Mouse (Mus musculus): ENCODE measurements at regions not wholly inside any gene's neighbourhood (a gene's known extent, or its start where the extent isn't known, plus 50 kb on each side); places are given as distances from the start of the nearest gene placed in this dataset.

GRCm38 (mm10) chr7:82047456-82047855 lies 55.4 kb upstream of the Bnc1 start:
- Histone ChIP-seq H3K36me3 (ENCODE audit: control insufficient read depth, insufficient read depth, low read length) (no peaks in the 10 kb centered on the region), H3K27ac (ENCODE audit: low read length) (no peak overlapping the region), H3K27me3 (ENCODE audit: control insufficient read depth, insufficient read depth, low read length) (no peaks in the 10 kb centered on the region), H3K4me2 (replicated peaks; ENCODE audit: low read depth, low read length) (no peak overlapping the region), H3K4me1 (ENCODE audit: control insufficient read depth, insufficient read depth, low read length) (no peaks in the 10 kb centered on the region), H3K9me3 (ENCODE audit: control insufficient read depth, low read depth, low read length) (no peaks in the 10 kb centered on the region), H3K4me3 (ENCODE audit: low read depth, low read length) (no peak overlapping the region), H3K9ac (replicated peaks; ENCODE audit: low read depth, low read length) (no peak overlapping the region)
- WGBS = 81% methylated on average over 5 of the region's 5 CpGs
- ATAC-seq (ENCODE audit: insufficient number of reproducible peaks, insufficient read depth, low FRiP score, low read depth) = no peak

DNA sequence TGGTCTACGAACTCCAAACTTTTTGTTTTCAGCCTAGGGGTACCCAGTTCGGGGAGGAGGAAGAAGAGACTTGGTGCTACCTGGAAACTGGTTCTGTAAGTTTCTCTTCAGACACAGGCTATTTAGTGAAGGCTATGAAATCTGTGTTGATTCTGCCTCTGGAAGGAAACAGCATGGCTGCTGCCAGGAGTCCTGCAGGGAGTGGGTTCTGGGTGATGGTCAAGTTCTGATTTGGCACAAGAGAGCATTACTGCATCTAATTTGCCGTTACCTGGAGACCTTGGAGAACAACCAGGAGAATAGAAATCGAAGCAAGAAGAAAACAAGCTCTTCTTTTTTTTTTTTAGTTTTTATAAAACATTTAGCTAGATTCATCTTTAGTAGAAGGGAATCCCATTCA lies 61.3 kb upstream of the Bnc1 start:
- Histone ChIP-seq H3K27me3 (ENCODE audit: control insufficient read depth, insufficient read depth, low read length) (no peaks in the 10 kb centered on the region), H3K36me3 (ENCODE audit: control insufficient read depth, insufficient read depth, low read length) (no peaks in the 10 kb centered on the region), H3K9ac (replicated peaks; ENCODE audit: low read depth, low read length) (no peak overlapping the region), H3K4me3 (ENCODE audit: low read depth, low read length) (no peak overlapping the region), H3K27ac (ENCODE audit: low read length) (no peak overlapping the region), H3K9me3 (ENCODE audit: control insufficient read depth, low read depth, low read length) (no peaks in the 10 kb centered on the region), H3K4me2 (replicated peaks; ENCODE audit: low read depth, low read length) (no peak overlapping the region), H3K4me1 (ENCODE audit: control insufficient read depth, insufficient read depth, low read length) (peaks cover 6% of the 10 kb centered on the region)
- ATAC-seq (ENCODE audit: insufficient number of reproducible peaks, insufficient read depth, low FRiP score, low read depth) = no peak
- 68% methylated on average over 4 of the region's 4 CpGs for WGBS

- WGBS = 4% methylated on average over 21 of the region's 21 CpGs
- Histone ChIP-seq H3K9ac (replicated peaks; ENCODE audit: low read depth, low read length) (no peak overlapping the region), H3K4me1 (ENCODE audit: control insufficient read depth, insufficient read depth, low read length) (peaks cover 6% of the 10 kb centered on the region), H3K4me2 (replicated peaks; ENCODE audit: low read depth, low read length) (peak overlapping the region; percentile 33), H3K27ac (ENCODE audit: low read length) (peak overlapping the region; percentile 44; the same call in 1 of the 2 replicates), H3K36me3 (ENCODE audit: control insufficient read depth, insufficient read depth, low read length) (no peaks in the 10 kb centered on the region), H3K4me3 (ENCODE audit: low read depth, low read length) (0 out of 2 replicates have a peak overlapping the region, but pooled peaks have one; percentile 3), H3K9me3 (ENCODE audit: control insufficient read depth, low read depth, low read length) (no peaks in the 10 kb centered on the region), H3K27me3 (ENCODE audit: control insufficient read depth, insufficient read depth, low read length) (no peaks in the 10 kb centered on the region)
- peak; percentile 75; the same call in 1 of the 2 replicates for ATAC-seq (ENCODE audit: insufficient number of reproducible peaks, insufficient read depth, low FRiP score, low read depth)
Measured at GRCm38 (mm10) chr7:82056551-82057230, 64.6 kb upstream of the Bnc1 start.

GRCm38 (mm10) chr7:82063407-82063806 lies 71.3 kb upstream of the Bnc1 start:
- H3K4me2 ChIP-seq (replicated peaks; ENCODE audit: low read depth, low read length) = no peak overlapping the region

DNA sequence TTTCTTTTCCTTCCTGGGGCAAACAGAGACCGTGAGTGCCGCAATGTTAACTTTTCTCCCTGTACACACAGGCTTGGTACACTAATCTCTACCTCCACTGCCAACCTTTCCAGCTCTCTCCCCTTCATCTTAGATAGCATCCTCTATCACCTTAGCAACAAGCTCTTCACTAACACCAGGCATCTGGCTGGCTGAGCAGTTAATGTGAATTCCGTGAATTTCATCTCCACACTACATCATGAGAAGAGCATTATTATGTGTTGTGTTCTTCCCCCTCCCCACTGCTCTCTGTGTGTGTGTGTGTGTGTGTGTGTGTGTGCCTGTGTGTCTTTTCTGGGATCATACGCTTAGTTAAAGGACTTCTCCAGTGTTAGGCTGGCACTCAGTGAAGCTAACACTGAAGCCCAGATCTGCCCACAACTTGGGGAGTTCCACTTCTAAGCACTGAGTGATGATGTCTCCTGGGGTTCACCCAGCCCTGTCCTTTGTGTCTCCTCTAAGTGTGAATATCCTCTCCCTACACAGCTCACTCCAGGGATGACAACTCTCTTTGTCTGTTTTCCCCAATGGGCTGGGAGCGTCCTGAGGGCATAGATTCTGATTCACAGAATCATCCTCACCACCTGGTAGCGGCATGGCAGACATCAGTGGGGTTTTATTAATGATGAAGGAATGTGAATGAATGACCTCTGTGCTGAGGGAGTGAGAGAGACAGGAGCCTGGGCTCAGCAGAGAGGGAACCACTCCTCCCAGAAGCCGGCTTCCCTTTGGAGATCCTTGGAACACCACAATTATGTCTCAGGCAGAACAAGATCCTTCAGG lies 77.7 kb upstream of the Bnc1 start:
- 63% methylated on average over 7 of the region's 7 CpGs for WGBS
- no peak overlapping the region for H3K9ac ChIP-seq (replicated peaks; ENCODE audit: low read depth, low read length)
- ATAC-seq (ENCODE audit: insufficient number of reproducible peaks, insufficient read depth, low FRiP score, low read depth) = no peak

More at GRCm38 (mm10) chr7:82063407-82063806, 71.3 kb upstream of the Bnc1 start:
- Histone ChIP-seq H3K9me3 (ENCODE audit: control insufficient read depth, low read depth, low read length) (no peaks in the 10 kb centered on the region), H3K4me1 (ENCODE audit: control insufficient read depth, insufficient read depth, low read length) (no peaks in the 10 kb centered on the region), H3K9ac (replicated peaks; ENCODE audit: low read depth, low read length) (no peak overlapping the region), H3K27ac (ENCODE audit: low read length) (no peak overlapping the region), H3K36me3 (ENCODE audit: control insufficient read depth, insufficient read depth, low read length) (no peaks in the 10 kb centered on the region), H3K27me3 (ENCODE audit: control insufficient read depth, insufficient read depth, low read length) (no peaks in the 10 kb centered on the region), H3K4me3 (ENCODE audit: low read depth, low read length) (no peak overlapping the region)
- 59% methylated on average over 7 of the region's 7 CpGs for WGBS
- no peak for ATAC-seq (ENCODE audit: insufficient number of reproducible peaks, insufficient read depth, low FRiP score, low read depth)

DNA sequence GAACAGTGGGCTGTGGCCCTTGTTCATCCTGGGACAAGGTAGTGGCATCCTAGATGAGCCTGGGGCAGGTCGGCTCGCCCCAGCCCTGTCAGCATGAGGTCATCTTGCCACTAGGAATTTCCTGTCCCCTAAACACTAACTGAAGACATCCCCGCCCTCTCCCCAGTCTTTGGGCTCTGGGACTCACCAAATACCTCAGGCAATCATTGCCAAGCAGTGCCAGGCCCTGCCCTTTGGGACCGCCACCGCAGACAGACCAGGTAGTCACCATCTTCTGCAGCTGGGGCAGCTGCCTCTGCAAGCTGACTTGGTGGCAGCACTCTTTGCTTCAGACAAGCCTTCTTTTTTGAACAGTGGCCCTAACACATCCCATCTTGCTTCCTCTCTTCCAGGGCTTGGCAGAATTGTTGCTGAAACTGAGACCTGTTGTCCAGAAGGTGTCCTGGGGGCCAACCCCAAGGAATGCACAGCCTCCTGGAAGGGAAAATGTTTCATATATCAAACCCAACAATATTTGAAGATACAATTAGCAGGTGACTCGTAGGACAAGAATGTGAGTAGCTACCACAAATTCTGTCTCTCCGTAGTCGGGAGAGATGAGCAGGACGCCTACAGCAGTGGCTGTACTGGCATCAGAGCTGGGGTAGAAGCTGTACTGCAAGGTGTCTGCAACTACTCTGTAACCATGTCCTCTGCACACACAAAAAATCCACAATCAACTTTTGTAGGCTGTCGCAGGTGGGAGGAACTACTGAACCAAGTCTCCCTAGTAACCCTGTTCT lies 79.0 kb upstream of the Bnc1 start:
- Histone ChIP-seq H3K4me3 (ENCODE audit: low read depth, low read length) (no peak overlapping the region), H3K4me1 (ENCODE audit: control insufficient read depth, insufficient read depth, low read length) (no peaks in the 10 kb centered on the region), H3K27me3 (ENCODE audit: control insufficient read depth, insufficient read depth, low read length) (no peaks in the 10 kb centered on the region), H3K36me3 (ENCODE audit: control insufficient read depth, insufficient read depth, low read length) (no peaks in the 10 kb centered on the region), H3K9me3 (ENCODE audit: control insufficient read depth, low read depth, low read length) (no peaks in the 10 kb centered on the region), H3K4me2 (replicated peaks; ENCODE audit: low read depth, low read length) (no peak overlapping the region), H3K9ac (replicated peaks; ENCODE audit: low read depth, low read length) (no peak overlapping the region), H3K27ac (ENCODE audit: low read length) (no peak overlapping the region)
- ATAC-seq (ENCODE audit: insufficient number of reproducible peaks, insufficient read depth, low FRiP score, low read depth) = no peak
- 82% methylated on average over 10 of the region's 10 CpGs for WGBS

More for the DNA sequence above, 77.7 kb upstream of the Bnc1 start:
- no peaks in the 10 kb centered on the region for H3K27me3 ChIP-seq (ENCODE audit: control insufficient read depth, insufficient read depth, low read length)
- H3K27ac ChIP-seq (ENCODE audit: low read length) = no peak overlapping the region
- no peaks in the 10 kb centered on the region for H3K4me1 ChIP-seq (ENCODE audit: control insufficient read depth, insufficient read depth, low read length)
- no peak overlapping the region for H3K4me2 ChIP-seq (replicated peaks; ENCODE audit: low read depth, low read length)
- H3K36me3 ChIP-seq (ENCODE audit: control insufficient read depth, insufficient read depth, low read length) = no peaks in the 10 kb centered on the region
- H3K4me3 ChIP-seq (ENCODE audit: low read depth, low read length) = no peak overlapping the region
- H3K9me3 ChIP-seq (ENCODE audit: control insufficient read depth, low read depth, low read length) = no peaks in the 10 kb centered on the region

DNA sequence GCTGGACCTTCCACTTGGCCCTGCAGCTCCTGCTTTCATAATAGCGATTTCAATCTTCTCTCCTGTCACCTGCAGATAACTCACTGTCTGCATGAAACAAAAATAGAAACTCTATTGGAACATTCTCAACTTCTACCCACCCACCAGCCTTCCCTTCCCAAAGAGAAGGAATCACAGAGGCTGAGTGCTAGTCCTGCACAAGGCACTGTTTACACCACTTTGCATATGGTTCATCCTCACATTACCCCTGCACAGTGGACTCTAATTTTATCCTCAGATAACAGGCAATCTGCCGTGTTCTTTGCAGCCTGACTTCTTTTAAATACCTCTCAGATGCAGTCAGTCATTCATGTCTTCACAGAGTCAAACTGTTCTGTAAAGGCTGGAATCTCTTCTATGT lies 83.3 kb upstream of the Bnc1 start:
- Histone ChIP-seq H3K4me1 (ENCODE audit: control insufficient read depth, insufficient read depth, low read length) (no peaks in the 10 kb centered on the region), H3K9me3 (ENCODE audit: control insufficient read depth, low read depth, low read length) (no peaks in the 10 kb centered on the region), H3K9ac (replicated peaks; ENCODE audit: low read depth, low read length) (no peak overlapping the region), H3K27me3 (ENCODE audit: control insufficient read depth, insufficient read depth, low read length) (no peaks in the 10 kb centered on the region), H3K36me3 (ENCODE audit: control insufficient read depth, insufficient read depth, low read length) (no peaks in the 10 kb centered on the region), H3K4me3 (ENCODE audit: low read depth, low read length) (no peak overlapping the region), H3K4me2 (replicated peaks; ENCODE audit: low read depth, low read length) (no peak overlapping the region), H3K27ac (ENCODE audit: low read length) (no peak overlapping the region)
- 58% methylated on average over 2 of the region's 2 CpGs for WGBS
- ATAC-seq (ENCODE audit: insufficient number of reproducible peaks, insufficient read depth, low FRiP score, low read depth) = no peak

GRCm38 (mm10) chr7:82081851-82082250 lies 89.8 kb upstream of the Bnc1 start:
- Histone ChIP-seq H3K9me3 (ENCODE audit: control insufficient read depth, low read depth, low read length) (no peaks in the 10 kb centered on the region), H3K4me1 (ENCODE audit: control insufficient read depth, insufficient read depth, low read length) (no peaks in the 10 kb centered on the region), H3K4me2 (replicated peaks; ENCODE audit: low read depth, low read length) (no peak overlapping the region), H3K27ac (ENCODE audit: low read length) (no peak overlapping the region), H3K9ac (replicated peaks; ENCODE audit: low read depth, low read length) (no peak overlapping the region), H3K36me3 (ENCODE audit: control insufficient read depth, insufficient read depth, low read length) (no peaks in the 10 kb centered on the region), H3K27me3 (ENCODE audit: control insufficient read depth, insufficient read depth, low read length) (no peaks in the 10 kb centered on the region), H3K4me3 (ENCODE audit: low read depth, low read length) (no peak overlapping the region)
- 54% methylated on average over 3 of the region's 3 CpGs for WGBS
- ATAC-seq (ENCODE audit: insufficient number of reproducible peaks, insufficient read depth, low FRiP score, low read depth) = no peak
